Mouse (Mus musculus): ENCODE data around the gene Lats1. TPM values are rescaled to one million over a fixed set of nuclear protein-coding genes. Genes with fewer than 3 reads are reported as not detected.

The Lats1 gene
- polyA plus RNA-seq (2017; shearing (Covaris generic)) = 1 to 10 TPM; 6.9 to 7.0 TPM

- peak; percentile 81 for ATAC-seq
Measured at GRCm38 (mm10) chr10:7680731-7681301, at the start of gene Lats1, which contains the start of gene Pcmt1. TSS of gene Lats1 (plus strand) at chr10:7681214. TSS of gene Pcmt1 (minus strand) at chr10:7681136.

- ATAC-seq = no peak
Measured at GRCm38 (mm10) chr10:7640366-7640765, 40.6 kb upstream of the Lats1 start.

- ATAC-seq = no peak
Measured at GRCm38 (mm10) chr10:7645911-7646310, 35.1 kb upstream of the Lats1 start.

GRCm38 (mm10) chr10:7649059-7649458, 32.0 kb upstream of the Lats1 start:
- no peak for ATAC-seq

- ATAC-seq = no peak
Measured at GRCm38 (mm10) chr10:7651057-7651456, 30.0 kb upstream of the Lats1 start.

- peak; percentile 53 for ATAC-seq
Measured at GRCm38 (mm10) chr10:7662471-7663141, 18.4 kb upstream of the Lats1 start.

- ATAC-seq = peak; percentile 52
Measured at GRCm38 (mm10) chr10:7663159-7664026, 17.6 kb upstream of the Lats1 start.

GRCm38 (mm10) chr10:7664027-7664526, 16.9 kb upstream of the Lats1 start:
- ATAC-seq = no peak

GRCm38 (mm10) chr10:7664889-7665288, 16.1 kb upstream of the Lats1 start:
- ATAC-seq = no peak

GRCm38 (mm10) chr10:7667342-7667802, 13.6 kb upstream of the Lats1 start, which contains the start of gene Nup43:
TSS of gene Nup43 (plus strand) at chr10:7667503.
- peak; percentile 83 for ATAC-seq

GRCm38 (mm10) chr10:7673673-7674072, 7.3 kb upstream of the Lats1 start:
- ATAC-seq = peak; percentile 93

GRCm38 (mm10) chr10:7681343-7682025, 470 bp downstream of the Lats1 start:
- peak; percentile 59 for ATAC-seq

GRCm38 (mm10) chr10:7682249-7682648, 1.2 kb downstream of the Lats1 start:
- no peak for ATAC-seq

- ATAC-seq = no peak
Measured at GRCm38 (mm10) chr10:7686902-7687301, 5.9 kb downstream of the Lats1 start.

- ATAC-seq = peak; percentile 40
Measured at GRCm38 (mm10) chr10:7695286-7695685, 14.3 kb downstream of the Lats1 start.

- ATAC-seq = no peak
Measured at GRCm38 (mm10) chr10:7700120-7700519, 19.1 kb downstream of the Lats1 start.

- no peak for ATAC-seq
Measured at GRCm38 (mm10) chr10:7702586-7702985, 21.6 kb downstream of the Lats1 start.

GRCm38 (mm10) chr10:7710121-7710520, 29.1 kb downstream of the Lats1 start:
- no peak for ATAC-seq

GRCm38 (mm10) chr10:7712506-7712905, 31.5 kb downstream of the Lats1 start:
- ATAC-seq = no peak

- ATAC-seq = no peak
Measured at GRCm38 (mm10) chr10:7715056-7715455, 34.0 kb downstream of the Lats1 start.

GRCm38 (mm10) chr10:7725751-7726500, 44.9 kb downstream of the Lats1 start, which contains the start of gene Katna1:
TSS of gene Katna1 (plus strand) at chr10:7726000.
- peak; percentile 87 for ATAC-seq

- no peak for ATAC-seq
Measured at GRCm38 (mm10) chr10:7726501-7726812, 45.4 kb downstream of the Lats1 start.

Measured in activated CD4-positive, CD25-positive, alpha-beta regulatory T cell, adult 4 months (primary cell).